Mouse (Mus musculus) testis, adult 2 months (tissue): ENCODE results near the gene Gpr65. TPM values are rescaled to one million over a fixed set of nuclear protein-coding genes. Genes with fewer than 3 reads are reported as not detected.
"Not testable (repeated sequence)": the region's sequence is repeated elsewhere in the genome, so short reads cannot be mapped to it uniquely, and the experiment has no call there.

Experiments used
- H3K27ac ChIP-seq: fragments of 200-500 bp; 2 replicates; pipeline ENCODE4 v1.5.1; 2012; ENCODE audit warnings: low read depth, low read length; ENCODE audit not compliant: control insufficient read depth, insufficient read depth
- H3K27me3 ChIP-seq: fragments of 200-500 bp; 2 replicates; pipeline ENCODE4 v1.6.1; 2012; ENCODE audit warnings: mild to moderate bottlenecking, low read length, moderate library complexity; ENCODE audit not compliant: control insufficient read depth, insufficient read depth
- H3K36me3 ChIP-seq: fragments of 200-500 bp; 2 replicates; pipeline ENCODE4 v1.6.1; 2012; ENCODE audit warnings: mild to moderate bottlenecking, low read length; ENCODE audit not compliant: control insufficient read depth, insufficient read depth
- H3K4me1 ChIP-seq: fragments of 200-500 bp; 2 replicates; pipeline ENCODE4 v1.6.1; 2012; ENCODE audit warnings: low read length; ENCODE audit not compliant: control insufficient read depth, insufficient read depth
- H3K4me3 ChIP-seq: fragments of 200-500 bp; 2 replicates; pipeline ENCODE4 v1.5.1; 2012; ENCODE audit warnings: low read depth, mild to moderate bottlenecking, low read length, moderate library complexity, mixed read lengths; ENCODE audit not compliant: control insufficient read depth
- CTCF ChIP-seq: fragments of 200-500 bp; IDR thresholded peaks from 2 replicates; pipeline ENCODE4 v1.5.1; 2012; ENCODE audit warnings: low read depth, mild to moderate bottlenecking, inconsistent platforms, low read length, moderate library complexity; ENCODE audit not compliant: control insufficient read depth, insufficient read depth, insufficient replicate concordance
- POLR2A ChIP-seq: fragments of 200-500 bp; IDR thresholded peaks from 2 replicates; pipeline ENCODE4 v1.6.1; 2012; ENCODE audit warnings: low read depth, mild to moderate bottlenecking, inconsistent platforms, low read length, moderate library complexity; ENCODE audit not compliant: control insufficient read depth
- polyA plus RNA-seq: library from polyadenylated mRNA; depleted of rRNA; stranded (reverse); fragments of >200 nt; gene quantifications from 2 replicates; pipeline ENCODE4 v1.2.3, GENCODE M21; 2012; rRNA removed

Gene Gpr65
- polyA plus RNA-seq, 1 experiment: 1.4 TPM

- Histone ChIP-seq H3K36me3 (no peaks in the 10 kb centered on the region), H3K27me3 (no peaks in the 10 kb centered on the region), H3K4me1 (no peaks in the 10 kb centered on the region), H3K27ac (no peak overlapping the region), H3K4me3 (no peak overlapping the region)
- TF ChIP-seq CTCF (no peak), POLR2A (no peak)
Observed at GRCm38 (mm10) chr12:98311376-98312083, 43.1 kb downstream of the Gpr65 start.

- TF ChIP-seq POLR2A (no peak), CTCF (no peak)
- Histone ChIP-seq H3K27ac (no peak overlapping the region), H3K27me3 (no peaks in the 10 kb centered on the region), H3K4me3 (no peak overlapping the region), H3K36me3 (no peaks in the 10 kb centered on the region), H3K4me1 (no peaks in the 10 kb centered on the region)
Observed at GRCm38 (mm10) chr12:98315924-98316323, 47.5 kb downstream of the Gpr65 start.

DNA sequence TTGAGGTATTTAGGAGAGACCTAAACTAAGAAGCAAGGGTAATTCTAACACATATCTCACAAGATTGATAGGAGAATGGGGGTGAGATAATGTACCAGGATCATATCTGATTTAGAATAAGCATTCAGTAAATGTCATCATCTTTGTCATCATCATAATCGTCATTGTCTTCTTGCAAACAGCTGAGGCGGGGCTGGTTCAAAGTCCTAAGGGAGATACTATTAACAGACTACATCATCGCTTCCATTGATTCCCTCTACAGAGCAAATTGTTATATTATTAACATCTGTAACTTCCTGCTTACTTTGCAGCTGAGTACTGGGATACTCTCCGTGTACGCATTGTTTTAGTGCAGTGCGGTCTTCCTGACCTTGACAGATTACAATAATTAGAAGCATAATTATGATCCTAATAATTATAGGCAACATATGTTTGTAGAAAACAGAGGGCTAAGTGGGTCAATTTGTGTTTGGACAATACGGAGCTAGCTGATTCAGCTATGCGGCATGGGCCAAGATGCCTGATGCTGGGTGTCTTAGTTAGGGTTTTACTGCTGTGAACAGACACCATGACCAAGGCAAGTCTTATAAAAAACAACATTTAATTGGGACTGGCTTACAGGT is 49.4 kb downstream of the Gpr65 start:
- H3K27me3 ChIP-seq: no peaks in the 10 kb centered on the region
- no peaks in the 10 kb centered on the region for H3K36me3 ChIP-seq
- H3K27ac ChIP-seq: no peak overlapping the region
- H3K4me3 ChIP-seq: no peak overlapping the region
- H3K4me1 ChIP-seq: no peaks in the 10 kb centered on the region
- no peak for TF ChIP-seq POLR2A
- no peak for TF ChIP-seq CTCF

GRCm38 (mm10) chr12:98322426-98322825 is 54.0 kb downstream of the Gpr65 start:
- Histone ChIP-seq H3K27me3 (no peaks in the 10 kb centered on the region), H3K4me3 (no peak overlapping the region), H3K27ac (no peak overlapping the region), H3K4me1 (no peaks in the 10 kb centered on the region), H3K36me3 (no peaks in the 10 kb centered on the region)
- TF ChIP-seq POLR2A (no peak), CTCF (no peak)

GRCm38 (mm10) chr12:98324170-98324569 is 55.7 kb downstream of the Gpr65 start:
- H3K36me3 ChIP-seq, H3K27me3 ChIP-seq, H3K27ac ChIP-seq, H3K4me3 ChIP-seq, H3K4me1 ChIP-seq: not testable (repeated sequence)

Other genes with a start within 250 kb of the Gpr65 start
- 28.0 and 38.2 TPM in 2 replicates for gene Galc, start 9.2 kb upstream of the Gpr65 start, polyA plus RNA-seq